Mouse (Mus musculus): ENCODE data around the gene 4930412O13Rik. TPM values are rescaled to one million over a fixed set of nuclear protein-coding genes. Genes with fewer than 3 reads are reported as not detected.

Gene 4930412O13Rik
- polyA plus RNA-seq, 1 experiment, result not detected

DNA sequence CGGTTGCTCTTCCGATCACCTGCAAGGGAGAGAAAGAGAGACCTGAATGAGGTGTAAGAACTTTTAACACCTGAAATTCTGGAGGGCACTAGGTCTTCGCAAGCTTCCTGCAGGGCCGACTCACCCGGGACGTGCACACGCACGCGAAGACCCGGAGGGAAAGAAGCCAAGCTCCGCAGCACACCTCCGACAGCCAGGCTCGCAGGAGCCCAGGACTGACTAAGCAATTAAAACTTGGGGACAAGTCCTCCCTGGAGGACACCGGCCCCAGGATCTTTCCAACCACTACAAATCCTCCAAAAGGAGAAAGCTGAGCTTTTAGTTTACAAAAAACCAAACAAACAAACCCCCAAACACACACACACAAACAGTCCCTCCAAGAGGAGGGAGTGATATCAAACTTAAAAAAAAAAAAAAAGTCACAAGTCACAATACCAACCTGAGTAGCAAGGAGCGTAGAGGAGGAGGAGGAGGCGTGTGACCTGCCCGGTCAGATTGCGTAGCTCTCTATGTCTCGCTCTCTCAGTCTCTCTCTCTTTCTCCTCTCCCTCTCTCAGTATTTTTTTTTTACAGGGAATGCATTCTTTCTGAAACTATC lies 3.0 kb upstream of the 4930412O13Rik start:
- H3K4me1 ChIP-seq (ENCODE audit: control insufficient read depth, insufficient read depth, low read length), result no peaks in the 10 kb centered on the region; the same call in 1 of the 2 replicates
- peak overlapping the region; percentile 47 for H3K4me3 ChIP-seq (replicated peaks; ENCODE audit: control insufficient read depth, low read depth, low read length)
- under 1% methylated on average over 19 of the region's 19 CpGs for WGBS
- H3K27ac ChIP-seq (ENCODE audit: control insufficient read depth, insufficient read depth, low read depth, low read length, poor library complexity), result no peak overlapping the region
- no peak for TF ChIP-seq CTCF (IDR thresholded peaks at IDR 0.05; ENCODE audit: control insufficient read depth, insufficient read depth, low read length)
- no peak for TF ChIP-seq POLR2A (IDR thresholded peaks at IDR 0.05; ENCODE audit: borderline replicate concordance, control insufficient read depth, low read depth, low read length)

DNA sequence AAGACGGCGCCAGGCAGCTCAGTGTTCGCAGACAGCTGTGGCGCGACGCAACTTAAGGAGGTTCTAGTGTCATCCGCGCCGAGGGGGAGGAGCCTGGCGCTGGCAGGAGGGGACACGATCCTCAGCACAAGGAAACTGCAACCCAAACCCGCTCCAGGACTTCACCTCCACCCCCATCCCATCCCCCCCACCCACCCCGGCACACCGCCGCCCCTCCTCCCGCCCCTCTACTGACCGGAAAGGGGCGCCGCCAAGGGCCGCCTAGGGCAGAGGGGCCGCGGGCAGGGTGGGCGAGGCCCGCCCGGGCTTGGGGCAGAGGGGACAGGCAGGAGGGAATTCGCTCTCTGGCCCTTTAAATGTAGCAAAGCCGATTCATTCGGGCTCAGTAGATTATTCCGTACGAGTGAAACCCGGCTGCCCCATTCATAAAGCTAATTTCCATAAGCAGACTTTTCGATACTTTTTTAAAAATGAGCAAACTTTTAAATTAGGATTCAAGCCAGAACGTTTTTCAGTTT lies 2.4 kb upstream of the 4930412O13Rik start:
- no peak overlapping the region for H3K27ac ChIP-seq (ENCODE audit: control insufficient read depth, insufficient read depth, low read depth, low read length, poor library complexity)
- no peaks in the 10 kb centered on the region; the same call in 1 of the 2 replicates for H3K4me1 ChIP-seq (ENCODE audit: control insufficient read depth, insufficient read depth, low read length)
- 1% methylated on average over 31 of the region's 33 CpGs for WGBS
- peak overlapping the region; percentile 47 for H3K4me3 ChIP-seq (replicated peaks; ENCODE audit: control insufficient read depth, low read depth, low read length)
- TF ChIP-seq POLR2A (IDR thresholded peaks at IDR 0.05; ENCODE audit: borderline replicate concordance, control insufficient read depth, low read depth, low read length) (no peak), CTCF (IDR thresholded peaks at IDR 0.05; ENCODE audit: control insufficient read depth, insufficient read depth, low read length) (no peak)

DNA sequence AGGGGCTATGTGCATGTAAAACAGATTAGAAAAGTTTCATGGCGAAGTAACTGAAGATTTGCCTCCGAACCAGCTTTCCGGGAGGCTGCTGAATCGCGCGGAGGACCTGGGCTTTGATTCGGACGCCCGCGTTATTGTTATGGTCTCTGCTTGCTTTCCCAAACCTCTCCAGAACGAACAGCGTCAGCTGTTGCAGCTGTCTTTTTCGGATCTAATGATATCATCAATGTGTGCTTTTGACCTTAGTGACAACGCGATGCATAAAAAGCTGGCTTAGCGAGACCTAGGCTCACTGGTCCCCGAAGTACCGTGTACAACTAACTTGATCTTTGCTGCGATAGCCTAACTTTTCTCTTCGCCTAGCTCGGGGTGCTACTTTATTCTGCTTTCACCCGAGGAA lies 2.0 kb upstream of the 4930412O13Rik start:
- peak overlapping the region; percentile 33 for H3K4me3 ChIP-seq (replicated peaks; ENCODE audit: control insufficient read depth, low read depth, low read length)
- under 1% methylated on average over 22 of the region's 22 CpGs for WGBS
- TF ChIP-seq POLR2A (IDR thresholded peaks at IDR 0.05; ENCODE audit: borderline replicate concordance, control insufficient read depth, low read depth, low read length) (no peak), CTCF (IDR thresholded peaks at IDR 0.05; ENCODE audit: control insufficient read depth, insufficient read depth, low read length) (no peak)
- no peaks in the 10 kb centered on the region; the same call in 1 of the 2 replicates for H3K4me1 ChIP-seq (ENCODE audit: control insufficient read depth, insufficient read depth, low read length)
- no peak overlapping the region for H3K27ac ChIP-seq (ENCODE audit: control insufficient read depth, insufficient read depth, low read depth, low read length, poor library complexity)

DNA sequence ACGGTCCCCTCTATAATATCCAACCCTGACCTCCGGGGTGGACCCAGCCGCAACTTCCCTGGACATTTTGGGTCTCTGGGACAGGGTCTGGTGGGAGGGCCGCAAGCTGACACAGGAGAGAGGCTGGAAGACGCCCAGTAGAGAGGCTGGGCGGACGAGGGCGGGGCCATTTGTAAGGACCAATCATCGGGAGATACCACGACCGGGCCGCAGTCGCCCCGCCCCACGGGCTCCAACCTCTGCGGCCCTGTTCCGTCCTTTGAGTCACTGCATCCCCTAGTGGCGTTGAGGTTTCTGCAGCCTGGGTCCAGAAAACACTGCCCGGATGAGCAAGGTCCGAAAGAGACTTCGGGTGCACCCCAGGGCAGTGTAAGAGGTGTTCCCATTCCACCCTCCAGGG lies 1.6 kb upstream of the 4930412O13Rik start:
- Histone ChIP-seq H3K4me3 (replicated peaks; ENCODE audit: control insufficient read depth, low read depth, low read length) (peak overlapping the region; percentile 33), H3K4me1 (ENCODE audit: control insufficient read depth, insufficient read depth, low read length) (no peaks in the 10 kb centered on the region; the same call in 1 of the 2 replicates), H3K27ac (ENCODE audit: control insufficient read depth, insufficient read depth, low read depth, low read length, poor library complexity) (no peak overlapping the region)
- under 1% methylated on average over 21 of the region's 21 CpGs for WGBS
- no peak for TF ChIP-seq POLR2A (IDR thresholded peaks at IDR 0.05; ENCODE audit: borderline replicate concordance, control insufficient read depth, low read depth, low read length)
- TF ChIP-seq CTCF (IDR thresholded peaks at IDR 0.05; ENCODE audit: control insufficient read depth, insufficient read depth, low read length), result peak; percentile 62; the same call in 1 of the 2 replicates

DNA sequence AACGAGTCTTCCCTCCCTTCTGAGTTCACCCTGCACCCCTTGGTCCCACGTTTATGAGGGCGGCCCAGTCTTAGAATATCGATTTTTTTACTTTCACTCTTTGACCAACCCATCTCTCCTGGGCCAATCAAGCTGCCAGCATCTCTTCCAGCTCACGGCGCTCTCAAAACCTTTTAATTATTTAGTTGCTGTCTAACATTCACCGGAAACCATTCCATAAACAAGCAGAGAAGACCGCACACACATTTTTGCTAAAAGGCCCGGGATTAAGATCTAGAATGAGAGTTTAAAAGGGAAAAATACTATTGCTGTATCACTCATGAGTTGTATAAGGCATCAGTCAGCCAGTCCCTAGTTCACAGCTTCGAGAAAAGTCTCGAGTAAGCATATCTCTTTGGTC lies 781 bp upstream of the 4930412O13Rik start:
- Histone ChIP-seq H3K4me3 (replicated peaks; ENCODE audit: control insufficient read depth, low read depth, low read length) (no peak overlapping the region), H3K27ac (ENCODE audit: control insufficient read depth, insufficient read depth, low read depth, low read length, poor library complexity) (no peak overlapping the region), H3K4me1 (ENCODE audit: control insufficient read depth, insufficient read depth, low read length) (no peaks in the 10 kb centered on the region; the same call in 1 of the 2 replicates)
- TF ChIP-seq CTCF (IDR thresholded peaks at IDR 0.05; ENCODE audit: control insufficient read depth, insufficient read depth, low read length) (no peak), POLR2A (IDR thresholded peaks at IDR 0.05; ENCODE audit: borderline replicate concordance, control insufficient read depth, low read depth, low read length) (no peak)
- 7% methylated on average over 11 of the region's 11 CpGs for WGBS

DNA sequence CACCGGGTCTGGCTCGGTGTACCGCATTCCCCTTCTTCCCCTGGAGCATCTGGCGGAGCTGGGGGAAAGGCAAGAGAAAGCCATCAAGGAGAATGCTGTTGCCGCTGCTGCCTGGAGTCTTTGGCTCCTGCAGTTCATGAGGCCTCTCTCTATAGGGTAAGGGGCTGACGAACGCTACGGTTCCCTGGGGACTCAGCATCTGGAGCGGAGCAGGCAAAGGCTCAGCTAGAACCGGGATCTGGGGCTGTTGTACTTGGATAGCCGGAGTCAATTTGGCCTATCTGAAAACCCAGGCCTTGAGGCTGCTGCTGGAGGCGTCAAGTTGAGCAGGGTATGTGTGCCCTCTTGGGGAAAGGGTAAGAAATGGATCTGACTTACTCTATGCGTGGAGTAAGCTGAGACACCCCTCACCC lies 565 bp downstream of the 4930412O13Rik start:
- no peak overlapping the region; the same call in 1 of the 2 replicates for H3K27ac ChIP-seq (ENCODE audit: control insufficient read depth, insufficient read depth, low read depth, low read length, poor library complexity)
- H3K4me3 ChIP-seq (replicated peaks; ENCODE audit: control insufficient read depth, low read depth, low read length), result no peak overlapping the region
- H3K4me1 ChIP-seq (ENCODE audit: control insufficient read depth, insufficient read depth, low read length), result no peaks in the 10 kb centered on the region; the same call in 1 of the 2 replicates
- WGBS, result 13% methylated on average over 13 of the region's 13 CpGs
- TF ChIP-seq POLR2A (IDR thresholded peaks at IDR 0.05; ENCODE audit: borderline replicate concordance, control insufficient read depth, low read depth, low read length), result no peak
- no peak for TF ChIP-seq CTCF (IDR thresholded peaks at IDR 0.05; ENCODE audit: control insufficient read depth, insufficient read depth, low read length)

DNA sequence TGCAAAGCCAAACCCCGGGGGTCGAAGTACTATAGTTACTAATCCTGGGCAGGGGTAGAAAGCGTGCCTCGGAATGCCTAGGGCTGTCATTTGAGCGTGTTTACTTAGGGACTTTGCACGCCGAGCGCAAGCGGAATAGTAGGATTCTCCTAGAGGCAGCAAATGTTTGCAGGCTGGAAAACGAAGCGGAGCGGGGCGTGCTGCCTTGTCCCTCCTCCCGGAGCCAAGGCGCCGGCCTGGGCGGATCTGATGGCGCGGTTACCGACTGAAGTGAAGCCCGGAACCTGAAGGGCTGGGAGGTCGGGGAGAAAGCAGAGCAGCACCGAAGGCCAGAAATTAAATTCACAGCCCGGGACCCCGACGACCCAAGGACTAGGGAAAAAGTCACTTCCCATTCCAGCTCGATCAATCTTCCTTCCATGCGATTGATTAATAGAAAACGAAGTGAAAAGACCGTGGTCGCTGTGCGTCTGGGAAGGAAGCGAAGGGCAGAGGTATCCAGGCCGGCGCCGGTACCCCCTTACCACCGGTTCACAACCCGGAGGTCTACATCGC lies 1.4 kb downstream of the 4930412O13Rik start:
- no peaks in the 10 kb centered on the region; the same call in 1 of the 2 replicates for H3K4me1 ChIP-seq (ENCODE audit: control insufficient read depth, insufficient read depth, low read length)
- no peak overlapping the region for H3K27ac ChIP-seq (ENCODE audit: control insufficient read depth, insufficient read depth, low read depth, low read length, poor library complexity)
- no peak for TF ChIP-seq POLR2A (IDR thresholded peaks at IDR 0.05; ENCODE audit: borderline replicate concordance, control insufficient read depth, low read depth, low read length)
- no peak for TF ChIP-seq CTCF (IDR thresholded peaks at IDR 0.05; ENCODE audit: control insufficient read depth, insufficient read depth, low read length)
- no peak overlapping the region for H3K4me3 ChIP-seq (replicated peaks; ENCODE audit: control insufficient read depth, low read depth, low read length)
- WGBS, result 2% methylated on average over 39 of the region's 39 CpGs

DNA sequence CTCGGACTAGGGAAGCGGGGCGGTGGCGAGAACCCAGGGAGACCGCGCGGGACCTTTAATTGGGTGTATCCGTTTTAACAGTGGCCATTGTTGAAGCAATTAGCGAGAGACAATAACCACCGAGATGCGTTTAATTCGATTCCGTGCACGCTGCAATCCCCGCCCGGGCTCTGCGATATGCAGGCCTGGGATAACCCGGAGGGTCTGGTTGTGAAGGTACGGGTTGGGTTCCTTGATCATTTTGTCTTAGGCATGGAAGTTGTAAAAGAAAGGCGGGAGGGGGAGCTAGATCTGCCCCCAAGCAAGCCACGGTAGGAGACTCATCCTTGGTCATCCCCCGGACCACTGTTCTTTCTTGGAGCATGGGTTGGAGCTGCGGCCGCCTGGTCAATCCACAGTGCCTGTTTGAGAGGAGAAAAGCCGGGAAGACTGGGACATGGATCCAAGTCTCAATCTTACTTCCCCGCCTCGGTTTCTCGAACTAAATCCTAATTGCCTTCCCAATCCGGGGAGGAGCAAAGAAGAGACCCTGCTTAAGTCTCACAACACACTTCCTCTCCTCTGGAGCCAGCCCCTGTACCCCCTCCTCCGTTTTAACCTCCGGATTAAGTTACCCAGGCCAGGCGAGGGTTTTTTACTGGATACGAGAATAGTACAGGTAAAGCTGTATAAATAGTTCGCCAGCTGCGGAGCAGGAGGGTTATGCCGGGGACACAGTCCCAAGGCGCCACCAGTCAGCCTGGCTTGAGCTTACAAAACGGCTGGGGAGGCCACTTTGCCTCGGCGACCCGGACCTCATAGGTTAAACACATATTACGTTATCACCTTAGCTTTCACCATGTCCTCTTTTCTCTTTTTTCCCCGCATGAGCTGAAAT lies 2.1 kb downstream of the 4930412O13Rik start:
- Histone ChIP-seq H3K27ac (ENCODE audit: control insufficient read depth, insufficient read depth, low read depth, low read length, poor library complexity) (no peak overlapping the region), H3K4me1 (ENCODE audit: control insufficient read depth, insufficient read depth, low read length) (no peaks in the 10 kb centered on the region; the same call in 1 of the 2 replicates), H3K4me3 (replicated peaks; ENCODE audit: control insufficient read depth, low read depth, low read length) (no peak overlapping the region)
- 2% methylated on average over 43 of the region's 43 CpGs for whole genome bisulfite sequencing
- TF ChIP-seq POLR2A (IDR thresholded peaks at IDR 0.05; ENCODE audit: borderline replicate concordance, control insufficient read depth, low read depth, low read length), result no peak
- no peak for TF ChIP-seq CTCF (IDR thresholded peaks at IDR 0.05; ENCODE audit: control insufficient read depth, insufficient read depth, low read length)

Measured in bone marrow, adult 2 months (tissue).